Mouse (Mus musculus) frontal cortex, adult (tissue): ENCODE measurements at regions not wholly inside any gene's neighbourhood (a gene's known extent, or its start where the extent isn't known, plus 50 kb on each side); places are given as distances from the start of the nearest gene placed in this dataset.
A peak's percentile ranks its signal among the peaks of the same experiment; 100 is the strongest.
"Not testable (repeated sequence)": the region's sequence is repeated elsewhere in the genome, so short reads cannot be mapped to it uniquely, and the experiment has no call there.

Source experiments
- ATAC-seq: cut with Nextera tagmentation; 2 replicates; pipeline ENCODE4 v1.9.2; 2017; ENCODE audit warnings: mild to moderate bottlenecking, moderate library complexity, mixed read lengths; ENCODE audit not compliant: low TSS enrichment

DNA sequence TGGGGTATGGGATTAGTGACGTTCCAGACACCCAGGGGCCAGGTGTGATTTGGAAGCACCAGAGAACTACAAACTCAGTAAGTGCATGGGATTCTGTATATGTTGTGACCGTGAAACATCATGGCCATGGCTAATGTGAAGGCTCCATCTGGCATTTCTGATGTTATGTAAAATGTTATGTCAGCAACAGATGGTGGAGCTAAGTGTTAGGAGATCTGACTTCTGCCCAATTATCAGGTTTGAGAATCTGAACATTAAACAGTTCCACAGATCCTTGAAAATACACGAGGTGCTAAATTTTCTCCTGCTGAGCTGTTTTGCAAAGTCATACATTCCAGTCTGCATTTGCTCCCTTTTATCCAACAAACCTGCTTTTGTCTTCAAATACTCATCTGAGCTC lies 223.6 kb upstream of the Egfl6 start:
- ATAC-seq, result peak; percentile 83

DNA sequence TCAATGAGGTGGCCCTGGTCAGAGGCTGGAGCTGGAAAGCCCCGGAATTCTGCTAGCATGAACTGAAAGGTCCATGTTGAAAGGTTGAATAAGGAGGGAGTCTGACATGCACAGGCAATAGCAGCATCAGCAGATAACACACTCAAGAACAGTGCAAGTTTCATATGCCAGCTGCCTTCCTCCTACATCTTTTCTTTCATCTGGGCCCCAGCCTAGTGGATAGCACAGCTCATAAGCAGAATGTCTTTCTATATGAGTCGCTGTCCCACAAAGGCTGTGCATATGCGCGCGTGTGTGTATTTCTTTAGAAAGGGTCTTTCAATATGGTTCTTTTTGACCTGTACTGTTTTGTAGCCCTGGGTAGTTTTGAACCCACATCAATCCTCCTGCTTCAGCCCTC lies 222.7 kb upstream of the Egfl6 start:
- ATAC-seq, result peak; percentile 90

DNA sequence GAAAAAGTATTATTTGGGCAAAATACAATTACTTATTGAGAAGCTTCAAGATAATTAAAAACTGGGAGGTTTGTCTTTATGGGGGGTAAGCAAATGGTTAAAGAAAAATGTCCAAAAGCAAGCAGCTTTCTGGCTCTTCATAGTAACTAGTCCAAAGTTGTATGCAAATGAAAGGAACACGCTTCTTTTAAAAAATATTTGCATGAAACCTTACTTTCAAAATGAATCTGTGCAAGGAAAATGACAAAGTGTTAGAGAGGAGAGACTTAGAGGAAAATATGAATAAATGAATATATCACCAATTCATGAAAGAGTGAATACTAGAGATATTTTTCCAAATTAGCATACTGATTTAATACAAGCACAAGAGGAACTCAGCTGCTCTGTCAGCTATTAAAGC lies 220.4 kb upstream of the Egfl6 start:
- ATAC-seq, result no peak

GRCm38 (mm10) chrX:166805480-166805879 lies 220.0 kb upstream of the Egfl6 start:
- ATAC-seq, result no peak

- ATAC-seq, result no peak
These were observed 217.7 kb upstream of the Egfl6 start for GRCm38 (mm10) chrX:166803246-166803645.

DNA sequence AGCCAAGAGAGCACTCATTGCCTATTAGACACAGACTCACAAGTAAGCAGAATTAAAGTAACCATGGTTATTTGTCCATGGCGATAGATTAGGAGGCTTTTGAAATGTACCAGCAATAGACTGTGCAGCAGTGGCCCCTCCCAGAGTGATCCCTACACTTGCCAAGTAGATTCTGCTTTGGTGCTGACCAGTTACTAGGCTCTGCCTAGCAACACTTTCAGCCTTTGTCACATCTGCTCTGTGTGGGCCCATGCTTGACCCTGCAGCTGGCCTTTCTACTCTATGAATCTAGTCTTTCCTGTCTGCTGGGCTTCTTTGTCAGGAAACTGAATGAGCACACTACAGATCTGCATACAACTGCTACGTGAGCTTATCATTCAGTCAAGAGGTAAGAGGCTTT lies 215.5 kb upstream of the Egfl6 start:
- no peak for ATAC-seq

DNA sequence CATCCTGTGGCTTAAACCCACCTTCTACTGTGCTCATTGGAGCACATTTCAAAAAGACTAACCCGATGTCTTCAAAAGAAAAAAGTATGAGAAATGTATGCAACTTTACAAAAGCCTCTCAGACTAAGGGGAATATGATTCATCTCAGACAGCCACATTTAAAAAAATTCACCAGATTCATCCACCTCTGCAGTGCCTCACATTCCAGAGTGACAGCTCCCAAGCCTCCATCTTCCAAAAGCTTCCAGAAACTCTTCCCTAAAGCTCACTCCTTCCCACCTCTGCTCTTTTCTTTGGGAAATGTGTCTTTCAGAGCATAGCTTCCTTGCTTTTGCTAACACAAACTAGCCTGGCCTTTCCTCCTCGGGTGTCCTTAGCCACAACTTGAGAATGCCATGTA lies 210.1 kb upstream of the Egfl6 start:
- peak; percentile 93 for ATAC-seq

DNA sequence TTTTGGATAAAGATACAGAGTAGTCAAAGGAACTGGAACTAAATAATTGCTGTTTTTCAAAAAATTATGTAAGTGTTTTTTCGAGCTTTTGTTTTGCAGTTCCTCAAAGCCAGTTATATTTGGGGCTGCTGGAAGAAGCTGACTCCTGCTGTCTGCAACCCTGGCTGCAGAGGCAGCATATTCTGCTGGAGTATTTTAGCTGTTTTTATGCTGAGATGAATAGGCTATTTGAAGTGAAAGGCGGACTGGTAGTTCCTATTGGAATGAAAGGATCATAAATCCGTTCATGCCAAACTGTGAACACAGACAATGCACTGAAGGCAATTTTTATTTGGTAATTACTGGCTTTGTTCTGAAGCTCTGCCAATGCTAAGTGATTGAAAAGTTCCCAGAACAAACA lies 203.5 kb upstream of the Egfl6 start:
- peak; percentile 93 for ATAC-seq

DNA sequence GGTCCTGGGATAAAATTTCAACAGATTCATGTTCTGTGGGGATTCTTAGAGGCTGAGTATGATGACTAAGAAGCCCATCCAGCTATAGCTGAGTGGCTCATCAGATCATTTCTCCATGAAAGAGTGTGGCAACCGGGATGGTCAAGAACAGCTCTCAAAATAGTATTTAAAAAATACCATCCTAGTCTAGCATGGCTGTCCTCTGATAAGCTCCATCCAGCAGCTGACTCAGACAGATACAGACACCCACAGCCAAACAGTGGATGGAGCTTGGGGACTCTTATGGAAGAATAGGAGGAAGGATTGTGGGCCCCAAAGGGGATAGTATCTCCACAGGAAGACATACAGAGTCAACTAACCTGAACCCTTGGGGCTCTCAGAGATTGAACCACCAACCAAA lies 201.6 kb upstream of the Egfl6 start:
- ATAC-seq, result not testable (repeated sequence)

DNA sequence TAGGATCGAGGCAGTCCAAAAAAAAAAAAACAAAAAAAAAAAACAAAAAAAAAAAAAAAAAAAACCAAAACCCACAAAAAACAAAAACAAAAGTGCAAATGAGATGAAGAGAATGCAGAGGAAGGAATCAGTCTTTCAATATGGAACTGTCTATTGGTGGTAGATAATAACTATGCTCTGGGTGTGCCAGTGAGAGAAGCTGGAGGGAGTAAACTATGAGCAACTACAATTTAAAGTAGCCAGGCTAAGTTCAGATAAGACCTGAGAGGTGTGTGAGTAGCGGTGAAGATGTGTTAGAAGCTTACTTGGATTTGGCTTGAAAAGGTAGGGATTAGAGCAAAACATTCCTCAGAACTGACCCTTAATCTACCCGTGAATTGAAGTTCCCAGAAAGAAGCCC lies 200.1 kb upstream of the Egfl6 start:
- ATAC-seq, result no peak

DNA sequence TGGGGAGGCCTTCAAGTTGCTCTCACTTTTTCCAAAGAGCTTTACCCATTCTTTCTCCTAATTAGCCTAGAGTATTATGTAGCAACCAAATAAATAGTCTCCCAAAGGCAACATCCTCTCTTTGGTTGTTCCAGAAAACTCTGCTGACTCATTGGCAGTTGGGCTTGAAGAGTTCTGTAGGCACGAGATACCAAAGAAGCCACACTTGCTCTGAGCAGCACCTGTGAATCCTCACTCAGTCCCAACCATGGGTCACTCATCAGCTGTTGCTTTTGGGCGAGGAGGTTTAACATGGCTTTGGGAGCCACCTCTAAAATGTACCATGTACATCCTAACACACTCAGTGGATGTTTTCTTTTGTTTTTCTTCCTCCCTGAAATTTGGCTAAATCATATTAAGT lies 197.9 kb upstream of the Egfl6 start:
- no peak for ATAC-seq

GRCm38 (mm10) chrX:166779334-166780092 lies 194.0 kb upstream of the Egfl6 start:
- no peak for ATAC-seq

GRCm38 (mm10) chrX:166773408-166773854 lies 187.9 kb upstream of the Egfl6 start:
- no peak for ATAC-seq

- no peak for ATAC-seq
These were observed 181.5 kb upstream of the Egfl6 start for GRCm38 (mm10) chrX:166766991-166767390.

DNA sequence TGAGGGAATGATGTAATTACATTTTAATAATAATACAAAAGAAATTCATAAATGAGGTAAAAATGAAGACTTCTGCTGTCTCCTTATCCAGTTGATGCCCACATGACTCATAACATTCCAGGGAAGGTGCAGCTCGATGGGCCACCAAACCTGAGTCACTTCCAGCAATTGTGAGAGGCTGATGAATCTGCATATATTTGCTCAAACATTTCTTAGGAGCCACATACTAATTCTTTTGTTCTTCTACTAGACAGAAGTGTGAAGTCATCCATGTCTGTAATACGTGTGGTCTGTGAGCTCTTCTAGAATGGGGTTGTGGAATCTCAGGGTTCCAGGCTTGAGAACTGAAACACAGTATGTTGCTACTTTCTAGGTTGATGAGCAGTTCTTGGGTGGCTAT lies 180.1 kb upstream of the Egfl6 start:
- no peak for ATAC-seq

DNA sequence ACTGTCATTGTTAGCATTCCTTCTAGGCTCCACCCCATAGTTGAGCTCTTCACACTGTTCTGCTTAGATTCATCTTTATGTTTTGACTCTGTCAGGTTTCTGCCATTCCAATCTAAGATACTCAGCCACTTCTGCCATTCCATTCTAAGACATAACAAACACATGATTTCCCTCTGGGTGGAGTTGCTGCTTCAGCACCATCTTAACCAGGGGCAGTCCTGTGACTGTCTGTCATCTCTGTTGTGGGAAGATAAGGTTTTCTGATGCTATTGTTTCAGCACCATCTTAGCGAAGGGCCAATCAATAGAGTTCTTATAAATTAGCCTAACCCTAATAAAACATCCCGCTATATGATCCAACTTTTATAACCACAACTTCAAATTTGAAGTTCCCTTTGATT lies 176.6 kb upstream of the Egfl6 start:
- ATAC-seq, result no peak

DNA sequence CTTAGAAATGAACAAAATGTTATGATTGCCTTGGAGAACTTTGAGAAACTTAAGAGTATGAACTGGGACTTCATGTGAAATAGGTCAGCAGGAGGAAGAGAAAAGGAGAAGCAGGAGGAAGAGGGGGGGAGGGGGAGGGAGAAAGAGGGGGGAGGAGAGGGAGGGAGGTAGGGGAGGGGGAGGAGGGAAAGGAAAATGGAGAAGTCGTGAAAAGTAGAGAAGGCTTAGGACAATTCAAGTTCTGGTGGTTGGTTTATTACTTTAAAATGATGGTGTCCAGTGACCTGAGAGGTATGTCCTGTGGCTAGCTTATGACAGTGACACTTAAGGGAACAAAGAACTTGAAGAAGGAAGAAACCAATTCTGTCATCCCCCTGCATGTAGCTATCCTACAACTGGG lies 171.6 kb upstream of the Egfl6 start:
- no peak for ATAC-seq

DNA sequence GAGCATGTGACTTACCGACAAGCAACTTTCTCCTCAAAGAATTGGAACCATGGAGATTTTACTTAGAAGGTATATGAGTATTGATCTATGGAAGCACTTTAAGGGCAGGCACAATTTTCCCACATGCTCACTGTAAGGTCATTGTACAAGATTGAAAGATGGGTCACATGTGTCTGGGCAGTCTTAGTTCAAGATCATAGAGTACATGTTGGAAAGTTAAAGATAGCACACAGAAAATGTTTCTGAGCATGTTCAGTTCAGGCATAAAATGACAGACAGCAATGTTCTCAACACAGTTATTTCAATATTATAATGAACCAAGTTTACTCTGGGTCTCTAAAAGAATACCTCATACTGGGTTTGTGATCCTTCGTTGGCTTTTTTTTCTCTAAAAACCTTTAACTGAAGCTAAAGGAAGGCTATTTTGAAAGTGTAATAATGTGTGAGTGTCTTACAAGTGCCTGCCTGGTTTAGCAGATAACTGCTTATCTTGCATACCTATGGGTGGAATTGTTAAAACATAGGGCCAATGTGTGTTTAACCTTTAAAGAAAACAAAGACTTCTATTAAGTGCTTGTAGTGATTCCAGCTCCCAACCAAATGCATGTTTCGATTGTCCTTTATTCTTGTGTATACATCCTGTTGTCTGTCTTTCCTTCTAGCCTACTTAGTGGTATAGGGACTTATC lies 169.6 kb upstream of the Egfl6 start:
- ATAC-seq, result no peak

GRCm38 (mm10) chrX:166749055-166749679 lies 163.6 kb upstream of the Egfl6 start:
- peak; percentile 69; the same call in 1 of the 2 replicates for ATAC-seq

DNA sequence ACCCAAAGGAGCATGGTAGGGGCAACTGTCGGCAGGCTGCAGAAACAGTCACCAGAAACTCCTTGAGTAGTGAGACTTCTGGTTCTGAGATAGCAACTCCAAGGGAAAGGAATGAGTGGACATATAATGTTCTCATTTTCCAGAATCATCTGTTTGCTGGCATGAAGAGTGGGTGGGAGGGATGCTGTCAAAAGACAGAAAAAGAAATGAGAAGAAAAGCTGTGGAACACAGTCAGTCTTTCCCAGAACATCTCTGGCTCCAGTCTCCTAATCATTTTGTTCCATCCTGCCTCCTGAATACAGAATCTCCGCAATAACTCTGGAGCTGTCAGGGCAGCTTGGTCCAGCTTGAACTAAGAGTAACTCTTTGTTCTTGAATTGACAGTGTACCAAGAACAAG lies 145.8 kb upstream of the Egfl6 start:
- ATAC-seq, result peak; percentile 95

GRCm38 (mm10) chrX:166728622-166728928 lies 143.1 kb upstream of the Egfl6 start:
- no peak for ATAC-seq

DNA sequence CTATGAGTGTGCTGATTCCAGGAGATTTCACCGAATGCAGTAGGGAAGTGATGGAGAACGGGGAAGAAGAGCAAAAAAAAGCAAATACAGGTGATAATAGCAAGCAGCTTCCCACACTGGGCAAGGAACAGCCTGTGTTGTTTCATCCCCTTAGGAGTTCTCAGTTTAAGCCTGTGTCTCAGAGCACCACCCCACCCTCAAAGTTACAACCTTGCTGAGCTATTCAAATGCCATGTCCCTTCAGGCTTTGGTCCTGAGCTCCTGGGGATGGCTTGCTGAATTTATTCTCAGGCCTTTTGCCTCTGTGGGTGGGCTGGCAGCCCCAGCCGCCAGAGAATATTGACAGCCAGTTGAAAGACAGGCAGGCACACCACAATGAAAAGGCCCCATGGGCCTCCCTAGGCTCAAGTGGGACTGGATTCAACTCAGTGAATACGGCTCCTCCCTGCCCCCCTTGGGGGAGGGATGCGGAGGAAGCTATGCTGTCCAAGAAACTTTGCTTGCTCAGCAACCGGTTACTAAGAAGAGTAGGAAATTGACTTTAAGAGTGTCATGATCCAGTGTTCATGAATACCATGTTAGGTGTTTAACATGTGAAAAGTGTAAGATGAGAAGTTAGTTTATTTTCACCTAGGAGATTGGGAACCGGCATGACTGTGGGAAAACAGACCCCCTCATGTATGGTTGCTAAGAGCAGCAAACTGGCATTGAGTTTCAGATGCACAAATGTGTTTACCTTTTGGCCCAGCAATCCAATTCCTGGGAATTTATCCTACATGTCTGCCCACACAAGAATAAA lies 142.5 kb upstream of the Egfl6 start:
- ATAC-seq, result no peak
